Mouse (Mus musculus): ENCODE measurements around the gene Cradd. TPM values are rescaled to one million over a fixed set of nuclear protein-coding genes. Genes with fewer than 3 reads are reported as not detected.

Gene Cradd
- polyA plus RNA-seq, 1 experiment from 2014 or later = 15.4 TPM

DNA sequence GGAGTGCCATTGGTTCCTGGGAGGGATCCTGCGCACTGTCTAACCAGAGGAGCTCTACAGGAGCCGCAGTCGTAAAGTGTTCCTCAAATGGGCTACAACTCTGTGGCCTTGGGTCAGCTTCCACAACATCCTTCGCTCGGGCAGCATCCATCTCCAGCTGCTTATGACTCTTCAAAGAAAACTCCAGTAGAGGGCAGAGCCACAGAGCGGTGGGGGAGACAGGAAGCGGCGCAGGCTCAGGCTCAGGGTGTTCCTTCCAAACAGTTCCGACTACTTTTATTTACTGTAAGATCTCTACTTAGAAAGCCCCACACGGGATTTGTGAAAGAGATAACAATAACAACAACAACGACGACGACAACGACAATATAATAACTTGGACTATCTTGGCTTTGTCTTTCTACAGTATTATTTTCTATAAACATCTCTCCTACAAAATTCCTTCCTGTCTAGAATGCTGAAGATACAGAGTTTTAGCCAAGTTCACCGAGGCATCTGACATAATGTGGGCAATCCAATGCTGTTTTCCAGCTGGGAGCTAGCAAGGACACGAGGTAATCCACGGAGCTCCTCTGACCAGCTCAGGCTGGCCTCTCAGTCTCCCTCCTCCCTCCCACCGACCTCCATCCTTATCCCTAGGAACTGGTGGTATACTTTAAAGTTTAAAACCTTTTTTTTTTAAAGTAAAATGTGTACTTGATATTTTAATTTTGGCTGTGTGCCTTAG, 105.8 kb downstream of the Cradd start:
- 39% methylated on average over 18 of the region's 18 CpGs for WGBS
- Histone ChIP-seq H3K4me3 (ENCODE audit: low read depth, low read length) (no peak overlapping the region), H3K9ac (replicated peaks; ENCODE audit: low read depth) (no peak overlapping the region), H3K9me3 (ENCODE audit: low read length) (no peaks in the 10 kb centered on the region), H3K4me2 (replicated peaks; ENCODE audit: low read depth, low read length) (no peak overlapping the region), H3K36me3 (ENCODE audit: insufficient read depth, low read length) (no peaks in the 10 kb centered on the region), H3K27ac (ENCODE audit: low read length) (peak overlapping the region; percentile 82), H3K27me3 (replicated peaks; ENCODE audit: insufficient read depth, low read length) (no peaks in the 10 kb centered on the region), H3K4me1 (ENCODE audit: insufficient read depth, low read depth, low read length) (peaks cover 5% of the 10 kb centered on the region; the same call in 1 of the 2 replicates)
- TF ChIP-seq CTCF (IDR thresholded peaks at IDR 0.05) (peak; percentile 70), EP300 (IDR thresholded peaks at IDR 0.05) (0 out of 2 replicates have a peak, but pooled peaks have one; percentile 32)
- ATAC-seq (peak; percentile 80), DNase-seq (ENCODE audit: low spot score) (peak; percentile 89)

DNA sequence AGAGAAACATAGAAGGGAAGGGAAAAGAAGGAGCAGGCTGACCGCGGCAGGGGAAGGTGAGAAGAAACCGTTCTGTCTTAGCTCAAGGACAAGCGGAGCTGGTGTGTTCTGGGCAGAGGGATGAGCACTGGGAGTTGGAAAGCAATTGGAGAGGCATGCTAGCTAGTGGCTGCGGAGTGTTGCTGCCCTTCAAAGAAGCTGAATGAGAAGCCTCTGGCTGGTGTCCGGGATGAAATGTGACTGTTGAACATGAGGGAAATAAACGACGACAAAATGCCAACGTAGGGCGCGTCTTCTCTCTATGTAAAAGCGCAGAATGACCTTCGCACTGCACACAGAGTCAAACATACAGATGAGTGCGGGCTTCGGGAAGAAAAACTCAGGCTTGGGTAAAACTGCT, 108.6 kb downstream of the Cradd start:
- no peak overlapping the region for H3K4me2 ChIP-seq (replicated peaks; ENCODE audit: low read depth, low read length)
- no peak for ATAC-seq
- WGBS = 90% methylated on average over 15 of the region's 15 CpGs
- TF ChIP-seq CTCF (IDR thresholded peaks at IDR 0.05) = no peak
- TF ChIP-seq EP300 (IDR thresholded peaks at IDR 0.05) = no peak
- H3K4me3 ChIP-seq (ENCODE audit: low read depth, low read length) = no peak overlapping the region
- H3K36me3 ChIP-seq (ENCODE audit: insufficient read depth, low read length) = no peaks in the 10 kb centered on the region
- no peak overlapping the region for H3K9ac ChIP-seq (replicated peaks; ENCODE audit: low read depth)
- no peak overlapping the region for H3K27ac ChIP-seq (ENCODE audit: low read length)
- H3K27me3 ChIP-seq (replicated peaks; ENCODE audit: insufficient read depth, low read length) = no peaks in the 10 kb centered on the region
- H3K9me3 ChIP-seq (ENCODE audit: low read length) = no peaks in the 10 kb centered on the region
- peaks cover 5% of the 10 kb centered on the region; the same call in 1 of the 2 replicates for H3K4me1 ChIP-seq (ENCODE audit: insufficient read depth, low read depth, low read length)
- no peak for DNase-seq (ENCODE audit: low spot score)

DNA sequence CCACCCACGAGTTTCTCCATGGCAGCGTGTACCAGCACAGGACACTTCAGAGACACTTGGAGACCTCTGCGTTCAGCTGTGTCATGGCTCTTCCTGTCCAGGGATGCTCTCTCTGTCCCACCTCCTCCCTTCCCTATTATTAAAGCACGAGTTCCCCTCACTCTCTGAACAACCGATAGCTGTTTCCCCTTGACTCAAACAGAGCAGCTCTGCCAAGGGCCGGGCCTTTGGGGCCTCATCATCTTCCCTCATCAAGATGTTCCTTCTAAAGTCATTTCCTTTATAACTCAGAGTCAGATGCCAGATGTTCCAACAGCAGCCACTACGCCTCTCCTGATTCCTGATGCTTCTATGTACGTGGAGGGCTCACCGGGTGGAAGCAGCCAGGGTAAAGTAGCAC, 110.1 kb downstream of the Cradd start:
- Histone ChIP-seq H3K36me3 (ENCODE audit: insufficient read depth, low read length) (no peaks in the 10 kb centered on the region), H3K9ac (replicated peaks; ENCODE audit: low read depth) (no peak overlapping the region), H3K27me3 (replicated peaks; ENCODE audit: insufficient read depth, low read length) (no peaks in the 10 kb centered on the region), H3K4me2 (replicated peaks; ENCODE audit: low read depth, low read length) (no peak overlapping the region), H3K4me1 (ENCODE audit: insufficient read depth, low read depth, low read length) (peaks cover 5% of the 10 kb centered on the region; the same call in 1 of the 2 replicates), H3K9me3 (ENCODE audit: low read length) (no peaks in the 10 kb centered on the region), H3K27ac (ENCODE audit: low read length) (no peak overlapping the region), H3K4me3 (ENCODE audit: low read depth, low read length) (no peak overlapping the region)
- DNase-seq (ENCODE audit: low spot score) (no peak), ATAC-seq (no peak)
- WGBS = 61% methylated on average over 9 of the region's 9 CpGs
- TF ChIP-seq EP300 (IDR thresholded peaks at IDR 0.05) = no peak
- TF ChIP-seq CTCF (IDR thresholded peaks at IDR 0.05) = no peak

DNA sequence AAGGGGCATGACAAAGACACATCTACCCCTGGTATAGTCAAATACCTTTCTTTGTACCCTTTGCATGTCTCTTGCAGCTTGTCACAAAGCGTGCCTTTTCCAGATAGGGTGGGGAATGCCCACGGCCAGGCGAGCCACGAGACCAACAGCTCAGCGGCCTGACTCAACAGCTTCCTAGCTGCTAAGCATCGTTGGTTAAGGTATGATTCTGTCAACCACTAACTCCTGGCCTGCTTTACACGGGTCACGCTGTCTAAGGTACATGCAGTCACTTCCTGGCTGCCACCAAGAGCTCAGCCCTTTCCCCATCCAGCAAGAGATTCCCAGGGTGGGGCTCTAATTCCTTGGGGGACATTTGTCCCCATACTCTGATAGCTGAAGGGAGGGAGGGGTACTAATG, 110.6 kb downstream of the Cradd start:
- peaks cover 5% of the 10 kb centered on the region; the same call in 1 of the 2 replicates for H3K4me1 ChIP-seq (ENCODE audit: insufficient read depth, low read depth, low read length)
- no peaks in the 10 kb centered on the region for H3K36me3 ChIP-seq (ENCODE audit: insufficient read depth, low read length)
- no peak for ATAC-seq
- no peak overlapping the region for H3K9ac ChIP-seq (replicated peaks; ENCODE audit: low read depth)
- no peak for DNase-seq (ENCODE audit: low spot score)
- WGBS = 56% methylated on average over 8 of the region's 8 CpGs
- no peak overlapping the region for H3K27ac ChIP-seq (ENCODE audit: low read length)
- H3K9me3 ChIP-seq (ENCODE audit: low read length) = no peaks in the 10 kb centered on the region
- H3K27me3 ChIP-seq (replicated peaks; ENCODE audit: insufficient read depth, low read length) = no peaks in the 10 kb centered on the region
- no peak for TF ChIP-seq EP300 (IDR thresholded peaks at IDR 0.05)
- no peak for TF ChIP-seq CTCF (IDR thresholded peaks at IDR 0.05)
- no peak overlapping the region for H3K4me2 ChIP-seq (replicated peaks; ENCODE audit: low read depth, low read length)
- H3K4me3 ChIP-seq (ENCODE audit: low read depth, low read length) = no peak overlapping the region

DNA sequence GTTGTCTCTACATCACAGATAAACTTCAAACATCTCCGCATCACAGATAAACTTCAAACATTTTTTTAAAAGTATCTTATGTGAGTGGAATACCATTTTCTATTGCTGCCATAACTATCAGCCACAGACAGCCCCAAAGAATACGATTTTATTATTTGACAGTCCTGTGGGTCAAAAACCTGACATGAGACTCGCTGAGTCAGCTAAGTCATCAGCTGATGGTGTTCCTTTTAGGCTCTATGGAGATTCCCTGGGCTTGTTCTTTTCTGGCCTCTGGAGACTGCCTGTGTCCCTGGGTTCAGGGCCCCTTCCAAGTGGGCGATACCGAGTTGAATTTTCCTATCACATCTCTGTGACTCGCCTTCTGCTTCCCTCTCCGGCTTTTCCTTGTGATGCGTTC, 112.3 kb downstream of the Cradd start:
- Histone ChIP-seq H3K27me3 (replicated peaks; ENCODE audit: insufficient read depth, low read length) (no peaks in the 10 kb centered on the region), H3K36me3 (ENCODE audit: insufficient read depth, low read length) (no peaks in the 10 kb centered on the region), H3K27ac (ENCODE audit: low read length) (no peak overlapping the region), H3K4me3 (ENCODE audit: low read depth, low read length) (no peak overlapping the region), H3K4me2 (replicated peaks; ENCODE audit: low read depth, low read length) (no peak overlapping the region), H3K4me1 (ENCODE audit: insufficient read depth, low read depth, low read length) (no peaks in the 10 kb centered on the region), H3K9me3 (ENCODE audit: low read length) (no peaks in the 10 kb centered on the region), H3K9ac (replicated peaks; ENCODE audit: low read depth) (no peak overlapping the region)
- no peak for TF ChIP-seq CTCF (IDR thresholded peaks at IDR 0.05)
- no peak for TF ChIP-seq EP300 (IDR thresholded peaks at IDR 0.05)
- no peak for ATAC-seq
- WGBS = 90% methylated on average over 8 of the region's 8 CpGs
- no peak for DNase-seq (ENCODE audit: low spot score)

DNA sequence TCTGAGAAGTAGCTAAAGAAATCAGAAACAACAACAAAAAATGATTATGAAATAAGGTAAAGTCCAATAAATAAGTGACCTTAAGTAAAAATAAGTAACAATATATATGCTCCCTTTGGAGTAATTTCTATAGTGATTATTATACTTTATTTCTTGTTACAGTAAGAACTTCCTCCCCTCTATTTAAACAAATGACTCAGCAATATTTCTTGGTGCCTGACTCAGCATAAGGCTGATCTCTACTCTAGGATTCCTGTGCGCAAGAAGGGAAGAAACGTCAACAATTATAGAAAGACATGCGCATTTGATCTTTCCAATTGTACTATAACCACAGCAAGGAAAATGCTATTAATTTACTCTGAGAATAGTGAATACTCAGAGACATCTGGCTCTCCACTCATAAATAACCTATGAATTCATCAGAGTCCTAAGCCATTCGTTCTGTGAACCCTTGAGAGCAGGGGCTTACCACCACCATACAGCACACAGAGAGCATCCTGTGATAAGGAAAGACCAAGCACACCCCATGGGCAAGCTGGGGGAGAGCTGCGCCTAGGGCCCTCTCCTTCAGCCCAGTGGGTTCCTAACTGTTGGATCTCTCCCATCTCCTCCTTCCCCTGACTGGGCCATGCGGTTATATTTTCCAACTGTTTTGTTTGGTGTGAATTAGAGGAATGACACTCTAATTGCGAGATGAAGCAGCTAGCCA, 113.1 kb downstream of the Cradd start:
- TF ChIP-seq EP300 (IDR thresholded peaks at IDR 0.05) = no peak
- no peak for TF ChIP-seq CTCF (IDR thresholded peaks at IDR 0.05)
- Histone ChIP-seq H3K27ac (ENCODE audit: low read length) (no peak overlapping the region), H3K36me3 (ENCODE audit: insufficient read depth, low read length) (no peaks in the 10 kb centered on the region), H3K4me3 (ENCODE audit: low read depth, low read length) (no peak overlapping the region), H3K9me3 (ENCODE audit: low read length) (no peaks in the 10 kb centered on the region), H3K4me2 (replicated peaks; ENCODE audit: low read depth, low read length) (no peak overlapping the region), H3K4me1 (ENCODE audit: insufficient read depth, low read depth, low read length) (no peaks in the 10 kb centered on the region), H3K9ac (replicated peaks; ENCODE audit: low read depth) (no peak overlapping the region), H3K27me3 (replicated peaks; ENCODE audit: insufficient read depth, low read length) (no peaks in the 10 kb centered on the region)
- 81% methylated on average over 7 of the region's 7 CpGs for WGBS
- DNase-seq (ENCODE audit: low spot score) (no peak), ATAC-seq (no peak)
